Mouse (Mus musculus) embryonic facial prominence, embryonic 14.5 days (tissue): ENCODE results near the gene Tlcd2. TPM values are rescaled to one million over a fixed set of nuclear protein-coding genes. Genes with fewer than 3 reads are reported as not detected.

Experiments
- ATAC-seq: fragments of 200-750 bp; cut with Nextera tagmentation; 2 replicates; pipeline ENCODE4 v1.8.0; 2017; ENCODE audit warnings: low read depth, moderate number of reproducible peaks, moderate TSS enrichment
- DNase-seq: peaks from one replicate; pipeline ENCODE4 v3.0.0-alpha.2; 2015; ENCODE audit warnings: low spot score
- H3K27ac ChIP-seq: fragments of 300-500 bp; sonication (generic); replicated peaks from 2 replicates; pipeline ENCODE4 v1.5.1; 2014; ENCODE audit warnings: low read depth, mild to moderate bottlenecking, low read length, moderate library complexity
- H3K27me3 ChIP-seq: fragments of 300-500 bp; sonication (generic); replicated peaks from 2 replicates; pipeline ENCODE4 v1.6.1; 2014; ENCODE audit warnings: low read length; ENCODE audit not compliant: control insufficient read depth, insufficient read depth
- H3K36me3 ChIP-seq: fragments of 300-500 bp; sonication (generic); 2 replicates; pipeline ENCODE4 v1.6.1; 2014; ENCODE audit warnings: low read length, mixed read lengths; ENCODE audit not compliant: control insufficient read depth, insufficient read depth
- H3K4me1 ChIP-seq: fragments of 300-500 bp; sonication (generic); 2 replicates; pipeline ENCODE4 v1.6.1; 2014; ENCODE audit warnings: antibody characterized with exemption, low read length; ENCODE audit not compliant: control insufficient read depth, insufficient read depth
- H3K4me2 ChIP-seq: fragments of 300-500 bp; sonication (generic); 2 replicates; pipeline ENCODE4 v1.6.1; 2014; ENCODE audit warnings: low read depth, mild to moderate bottlenecking, low read length, moderate library complexity, mixed read lengths
- H3K4me3 ChIP-seq: fragments of 300-500 bp; sonication (generic); 2 replicates; pipeline ENCODE4 v1.5.1; 2014; ENCODE audit warnings: low read depth, mild to moderate bottlenecking, low read length
- H3K9ac ChIP-seq: fragments of 300-500 bp; sonication (generic); 2 replicates; pipeline ENCODE4 v1.6.1; 2014; ENCODE audit warnings: low read depth, mild to moderate bottlenecking, low read length, moderate library complexity, mixed read lengths
- H3K9me3 ChIP-seq: fragments of 300-500 bp; sonication (generic); 2 replicates; pipeline ENCODE4 v1.6.1; 2016; ENCODE audit warnings: low read length; ENCODE audit not compliant: control insufficient read depth
- WGBS: fragments of 180-500 bp; shearing (Covaris S2); extraction: QIAGEN DNeasy Blood & Tissue Kit; methylation state at CpG from one replicate; pipeline ENCODE4 v1.1.7; 2014; 5-methylcytosine and 5-hydroxymethylcytosine counted together
- polyA plus RNA-seq: library from polyadenylated mRNA; unstranded; fragments of >200 nt; fragmentation: Nextera tagmentation; extraction: Ambion mirVana; gene quantifications from 2 replicates; pipeline ENCODE4 v1.2.1, GENCODE M21; 2014

Tlcd2 gene
- polyA plus RNA-seq, 1 experiment from 2014 or later = 19.1 TPM

DNA sequence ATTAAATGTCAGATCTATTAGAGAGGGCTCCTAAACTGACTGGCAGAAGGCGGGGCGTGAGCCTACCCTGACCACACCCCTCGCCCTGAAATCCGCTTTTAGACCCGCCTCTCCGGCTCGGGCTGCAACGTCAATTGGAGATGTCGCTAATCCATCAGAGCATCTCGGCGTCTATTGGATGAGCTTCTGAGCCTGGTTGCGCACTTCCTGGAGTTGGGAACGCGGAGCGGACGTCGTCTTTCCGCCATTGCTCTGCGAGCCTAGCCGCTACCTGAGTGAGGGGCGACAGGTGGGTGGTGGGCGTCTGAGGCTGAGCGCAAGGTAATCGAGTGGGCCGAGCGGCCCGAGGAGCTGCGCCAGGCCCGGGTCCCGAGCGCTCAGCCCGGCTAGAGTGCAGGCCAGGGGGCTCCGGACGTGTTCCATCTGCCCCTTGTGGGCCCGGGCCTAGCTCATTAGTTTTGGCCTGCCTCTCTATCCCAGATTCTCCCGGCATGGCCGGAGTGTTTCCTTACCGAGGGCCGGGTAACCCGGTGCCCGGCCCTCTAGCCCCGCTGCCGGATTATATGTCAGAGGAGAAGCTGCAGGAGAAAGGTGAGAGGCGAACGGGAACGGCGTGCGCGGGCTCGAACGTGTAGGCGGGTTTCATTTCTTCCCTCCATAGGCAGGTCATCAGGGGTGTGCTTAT is 25.2 kb downstream of the Tlcd2 start, which contains the start of gene Prpf8:
Gene Prpf8 (plus strand): TSS at position 216 of the 685 bp plus-strand sequence.
- Histone ChIP-seq H3K4me3 (peak within 1 kb of the TSS; percentile 95), H3K9me3 (no peaks in the 10 kb centered on the region), H3K9ac (peak within 1 kb of the TSS; percentile 97), H3K27ac (peak within 1 kb of the TSS; percentile 83), H3K36me3 (peaks cover 31% of the 10 kb centered on the region), H3K27me3 (no peaks in the 10 kb centered on the region), H3K4me2 (peak within 1 kb of the TSS; percentile 78), H3K4me1 (peaks cover 7% of the 10 kb centered on the region)
- WGBS = under 1% methylated on average over 51 of the region's 52 CpGs
- peak; percentile 99 for DNase-seq
- peak; percentile 100 for ATAC-seq

DNA sequence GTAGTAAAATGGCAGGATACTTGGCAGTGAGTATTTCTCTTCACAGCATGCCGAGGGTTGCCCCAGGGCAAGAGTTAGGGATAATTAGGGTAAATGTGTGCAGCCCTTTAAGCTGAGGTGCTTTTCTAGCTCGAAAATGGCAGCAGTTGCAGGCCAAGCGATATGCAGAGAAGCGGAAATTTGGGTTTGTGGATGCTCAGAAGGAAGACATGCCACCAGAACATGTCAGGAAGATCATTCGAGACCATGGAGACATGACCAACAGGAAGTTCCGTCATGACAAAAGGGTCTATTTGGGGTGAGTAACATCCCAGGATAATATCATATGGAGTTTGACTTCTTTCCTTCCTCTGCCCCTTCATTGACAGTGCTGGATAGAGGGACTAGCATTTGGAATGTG is 26.0 kb downstream of the Tlcd2 start:
- Histone ChIP-seq H3K9ac (peak overlapping the region; percentile 97), H3K4me3 (peak overlapping the region; percentile 95), H3K4me1 (peaks cover 7% of the 10 kb centered on the region), H3K4me2 (peak overlapping the region; percentile 78), H3K27me3 (no peaks in the 10 kb centered on the region), H3K36me3 (peaks cover 38% of the 10 kb centered on the region), H3K27ac (no peak overlapping the region; the same call in 1 of the 2 replicates), H3K9me3 (no peaks in the 10 kb centered on the region)
- no peak for ATAC-seq
- 32% methylated on average over 6 of the region's 6 CpGs for WGBS
- no peak for DNase-seq

DNA sequence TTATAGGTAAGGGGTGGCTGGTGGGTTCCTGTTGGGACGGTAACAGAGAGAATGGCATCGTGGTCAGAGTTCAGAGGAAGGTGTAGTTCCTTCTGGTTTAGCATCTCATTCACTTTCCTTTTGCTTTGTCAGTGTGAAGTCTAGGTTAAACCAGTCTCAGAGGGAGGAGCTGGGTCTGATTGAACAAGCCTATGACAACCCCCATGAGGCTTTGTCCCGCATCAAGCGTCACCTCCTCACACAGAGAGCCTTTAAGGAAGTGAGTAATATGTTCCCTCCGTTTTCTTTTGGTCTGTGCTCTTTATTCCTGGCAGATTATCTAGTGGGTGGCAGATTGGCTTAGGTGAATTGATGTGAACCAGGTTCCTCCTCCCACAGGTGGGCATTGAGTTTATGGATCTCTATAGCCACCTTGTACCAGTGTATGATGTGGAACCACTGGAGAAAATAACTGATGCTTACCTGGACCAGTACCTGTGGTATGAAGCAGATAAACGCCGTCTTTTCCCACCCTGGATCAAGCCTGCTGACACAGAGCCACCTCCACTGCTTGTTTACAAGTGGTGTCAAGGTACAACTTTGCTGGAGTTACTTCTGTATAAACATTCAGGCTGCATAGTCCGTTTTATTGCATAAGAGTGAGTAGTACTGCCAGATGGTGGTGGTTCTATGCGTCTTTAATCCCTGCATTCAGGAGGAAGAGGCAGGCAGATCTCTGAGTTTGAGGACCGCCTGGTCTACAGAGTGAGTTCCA is 33.0 kb downstream of the Tlcd2 start:
- H3K9me3 ChIP-seq = no peaks in the 10 kb centered on the region
- H3K4me3 ChIP-seq = no peak overlapping the region
- peaks cover 100% of the 10 kb centered on the region for H3K36me3 ChIP-seq
- no peaks in the 10 kb centered on the region for H3K27me3 ChIP-seq
- no peak overlapping the region for H3K4me2 ChIP-seq
- no peak overlapping the region for H3K9ac ChIP-seq
- 94% methylated on average over 10 of the region's 10 CpGs for WGBS
- no peaks in the 10 kb centered on the region for H3K4me1 ChIP-seq
- no peak overlapping the region for H3K27ac ChIP-seq
- DNase-seq (no peak), ATAC-seq (no peak)

GRCm38 (mm10) chr11:75498126-75498525 is 36.6 kb downstream of the Tlcd2 start:
- Histone ChIP-seq H3K9ac (no peak overlapping the region), H3K4me2 (no peak overlapping the region), H3K36me3 (peaks cover 100% of the 10 kb centered on the region), H3K4me1 (no peaks in the 10 kb centered on the region), H3K27ac (no peak overlapping the region), H3K4me3 (no peak overlapping the region), H3K9me3 (no peaks in the 10 kb centered on the region), H3K27me3 (no peaks in the 10 kb centered on the region)
- 83% methylated on average over 1 of the region's 1 CpGs for whole genome bisulfite sequencing
- DNase-seq = no peak
- no peak for ATAC-seq

GRCm38 (mm10) chr11:75508162-75508561 is 46.6 kb downstream of the Tlcd2 start:
- no peak for DNase-seq
- H3K27me3 ChIP-seq = no peaks in the 10 kb centered on the region
- WGBS = 98% methylated on average over 4 of the region's 4 CpGs
- H3K9ac ChIP-seq = no peak overlapping the region
- H3K27ac ChIP-seq = no peak overlapping the region
- H3K36me3 ChIP-seq = peaks cover 66% of the 10 kb centered on the region
- no peaks in the 10 kb centered on the region for H3K9me3 ChIP-seq
- H3K4me2 ChIP-seq = no peak overlapping the region
- peaks cover 14% of the 10 kb centered on the region for H3K4me1 ChIP-seq
- ATAC-seq = no peak
- no peak overlapping the region for H3K4me3 ChIP-seq

GRCm38 (mm10) chr11:75508904-75509303 is 47.4 kb downstream of the Tlcd2 start:
- no peaks in the 10 kb centered on the region for H3K9me3 ChIP-seq
- H3K9ac ChIP-seq = no peak overlapping the region
- peaks cover 58% of the 10 kb centered on the region for H3K36me3 ChIP-seq
- ATAC-seq (no peak), DNase-seq (no peak)
- H3K4me3 ChIP-seq = no peak overlapping the region
- H3K4me2 ChIP-seq = no peak overlapping the region
- no peaks in the 10 kb centered on the region for H3K27me3 ChIP-seq
- peaks cover 14% of the 10 kb centered on the region for H3K4me1 ChIP-seq
- 54% methylated on average over 8 of the region's 8 CpGs for WGBS
- H3K27ac ChIP-seq = no peak overlapping the region

DNA sequence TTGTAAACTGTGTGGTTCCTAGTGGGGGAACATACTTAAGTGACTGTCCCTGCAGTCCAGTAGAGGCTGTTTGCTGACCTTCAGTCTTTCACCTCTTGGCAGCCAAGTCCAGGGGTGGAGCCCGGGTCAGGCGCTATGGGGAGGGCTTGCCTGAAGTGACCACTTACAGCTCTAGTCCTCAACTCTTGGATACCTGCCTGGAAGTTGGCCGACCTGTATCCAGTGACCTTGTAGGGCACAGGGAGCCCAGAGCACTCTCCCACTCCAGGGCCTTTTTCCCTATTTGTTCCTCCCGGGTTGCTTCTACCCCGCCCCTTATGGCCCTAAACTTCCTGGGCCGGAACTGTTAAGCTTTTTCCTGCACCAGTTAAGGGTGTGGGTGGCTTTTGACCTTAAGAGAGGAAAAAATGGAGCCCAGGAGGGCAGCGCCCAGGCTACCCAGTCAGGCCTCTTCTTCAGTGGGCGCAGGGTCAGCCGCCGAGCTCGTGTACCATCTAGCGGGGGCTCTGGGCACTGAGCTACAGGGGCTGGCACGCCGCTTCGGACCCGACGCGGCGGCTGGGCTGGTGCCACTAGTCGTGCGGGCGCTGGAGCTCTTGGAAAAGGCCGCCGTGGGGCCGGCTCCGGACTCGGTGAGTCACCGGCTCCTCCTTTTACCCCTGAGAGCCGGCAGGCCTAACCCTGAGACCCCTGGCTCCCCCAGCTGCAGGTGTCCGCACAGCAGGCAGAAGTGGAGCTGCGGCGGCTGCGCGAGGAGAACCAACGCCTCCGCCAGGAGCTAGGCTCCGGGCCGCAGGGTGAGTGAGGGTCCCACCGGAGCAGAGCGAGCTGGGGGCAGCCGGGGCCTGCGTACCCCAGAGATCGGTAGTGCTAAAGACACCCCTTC is 48.5 kb downstream of the Tlcd2 start, which contains the start of gene Rilp:
Gene Rilp (plus strand): TSS at position 354 of the 886 bp plus-strand sequence.
- H3K27me3 ChIP-seq = no peaks in the 10 kb centered on the region
- DNase-seq (peak; percentile 48), ATAC-seq (peak; percentile 74)
- peaks cover 14% of the 10 kb centered on the region for H3K4me1 ChIP-seq
- H3K36me3 ChIP-seq = peaks cover 47% of the 10 kb centered on the region
- H3K4me3 ChIP-seq = peak within 1 kb of the TSS; percentile 48
- H3K9me3 ChIP-seq = no peaks in the 10 kb centered on the region
- H3K4me2 ChIP-seq = peak within 1 kb of the TSS; percentile 97
- peak within 1 kb of the TSS; percentile 65 for H3K9ac ChIP-seq
- WGBS = 4% methylated on average over 40 of the region's 43 CpGs
- peak within 1 kb of the TSS; percentile 42; the same call in 1 of the 2 replicates for H3K27ac ChIP-seq

GRCm38 (mm10) chr11:75510627-75510993 is 49.1 kb downstream of the Tlcd2 start:
- peak; percentile 89 for ATAC-seq
- no peaks in the 10 kb centered on the region for H3K9me3 ChIP-seq
- H3K36me3 ChIP-seq = peaks cover 41% of the 10 kb centered on the region
- peaks cover 14% of the 10 kb centered on the region for H3K4me1 ChIP-seq
- peak overlapping the region; percentile 48 for H3K4me3 ChIP-seq
- H3K4me2 ChIP-seq = peak overlapping the region; percentile 97
- H3K27me3 ChIP-seq = no peaks in the 10 kb centered on the region
- peak; percentile 92 for DNase-seq
- 6% methylated on average over 11 of the region's 24 CpGs for WGBS
- H3K9ac ChIP-seq = peak overlapping the region; percentile 65
- peak overlapping the region; percentile 42; the same call in 1 of the 2 replicates for H3K27ac ChIP-seq
